Mouse (Mus musculus) embryonic facial prominence, embryonic 15.5 days (tissue): Measurements from ENCODE around the gene Tnr. TPM values are rescaled to one million over a fixed set of nuclear protein-coding genes. Genes with fewer than 3 reads are reported as not detected.

Experiments used
- ATAC-seq: fragments of 200-750 bp; cut with Nextera tagmentation; 2 replicates; pipeline ENCODE4 v1.8.0; 2017; ENCODE audit warnings: low read depth, moderate TSS enrichment; ENCODE audit not compliant: insufficient number of reproducible peaks, low FRiP score, low TSS enrichment
- H3K27ac ChIP-seq: fragments of 300-500 bp; sonication (generic); replicated peaks from 2 replicates; pipeline ENCODE4 v1.5.1; 2015; ENCODE audit warnings: mild to moderate bottlenecking, inconsistent platforms
- H3K27me3 ChIP-seq: fragments of 300-500 bp; sonication (generic); 2 replicates; pipeline ENCODE4 v1.6.1; 2015; ENCODE audit warnings: inconsistent platforms
- H3K36me3 ChIP-seq: fragments of 300-500 bp; sonication (generic); 2 replicates; pipeline ENCODE4 v1.6.1; 2015; ENCODE audit warnings: mild to moderate bottlenecking, inconsistent platforms
- H3K4me1 ChIP-seq: fragments of 300-500 bp; sonication (generic); 2 replicates; pipeline ENCODE4 v1.6.1; 2015; ENCODE audit warnings: inconsistent platforms
- H3K4me2 ChIP-seq: fragments of 300-500 bp; sonication (generic); replicated peaks from 2 replicates; pipeline ENCODE4 v1.6.1; 2015; ENCODE audit warnings: mild to moderate bottlenecking, inconsistent platforms
- H3K4me3 ChIP-seq: fragments of 300-500 bp; sonication (generic); replicated peaks from 2 replicates; pipeline ENCODE4 v1.5.1; 2015; ENCODE audit warnings: mild to moderate bottlenecking, inconsistent platforms
- H3K9ac ChIP-seq: fragments of 300-500 bp; sonication (generic); 2 replicates; pipeline ENCODE4 v1.6.1; 2015; ENCODE audit warnings: inconsistent platforms
- H3K9me3 ChIP-seq: fragments of 300-500 bp; sonication (generic); replicated peaks from 2 replicates; pipeline ENCODE4 v1.6.1; 2016; ENCODE audit warnings: inconsistent platforms
- WGBS: fragments of 180-500 bp; shearing (Covaris S2); methylation state at CpG from one replicate; pipeline ENCODE4 v1.1.7; 2015; 5-methylcytosine and 5-hydroxymethylcytosine counted together
- polyA plus RNA-seq: library from polyadenylated mRNA; unstranded; fragments of >200 nt; fragmentation: Nextera tagmentation; extraction: Ambion mirVana; gene quantifications from 2 replicates; pipeline ENCODE4 v1.2.1, GENCODE M21; 2015

The Tnr gene
- polyA plus RNA-seq, 1 experiment from 2014 or later, result 0.23 TPM

DNA sequence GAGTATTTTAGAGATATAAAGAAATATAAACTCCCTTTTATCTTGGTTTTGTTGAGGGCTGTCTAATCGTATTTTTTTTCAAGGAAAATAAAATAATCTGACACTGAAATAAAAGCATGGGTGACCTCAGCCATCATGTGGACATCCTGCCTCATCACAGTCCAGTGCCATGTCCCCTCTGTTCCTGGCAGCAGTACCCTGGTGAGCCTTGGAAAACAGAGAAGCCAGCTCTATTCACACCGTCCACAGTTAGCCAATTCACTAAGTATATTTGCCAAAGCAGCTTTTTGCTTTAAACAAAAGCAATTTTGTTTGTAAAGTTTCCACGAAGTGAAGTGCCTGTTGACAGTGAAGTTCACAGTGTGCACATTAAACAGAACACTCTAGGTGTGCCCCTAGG, 109.0 kb downstream of the Tnr start:
- Histone ChIP-seq H3K27ac (no peak overlapping the region), H3K27me3 (no peaks in the 10 kb centered on the region), H3K9me3 (no peaks in the 10 kb centered on the region), H3K9ac (no peak overlapping the region), H3K36me3 (no peaks in the 10 kb centered on the region), H3K4me2 (no peak overlapping the region), H3K4me3 (no peak overlapping the region), H3K4me1 (no peaks in the 10 kb centered on the region)
- no peak for ATAC-seq
- 70% methylated on average over 3 of the region's 3 CpGs for WGBS

DNA sequence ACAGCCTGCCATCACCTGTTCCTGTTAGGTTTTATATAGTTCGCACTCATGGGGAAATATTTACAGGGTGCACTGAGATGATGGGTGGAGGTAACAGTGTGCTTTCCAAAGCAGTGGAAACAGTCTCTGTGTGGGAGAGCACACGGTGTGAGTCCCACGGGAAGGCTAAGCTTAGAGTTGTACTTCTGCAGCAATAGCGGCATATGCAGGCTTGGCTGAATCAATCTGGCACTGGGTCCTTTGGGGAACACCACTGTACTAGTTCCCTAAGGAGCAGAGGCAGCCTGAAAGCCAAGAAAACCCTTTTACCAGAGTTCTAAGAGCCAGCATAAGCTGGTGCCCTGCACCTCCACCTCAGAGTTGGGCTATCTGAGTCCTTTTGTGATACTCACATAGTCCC, 115.8 kb downstream of the Tnr start:
- H3K27ac ChIP-seq, result no peak overlapping the region
- WGBS, result 89% methylated on average over 4 of the region's 4 CpGs
- H3K36me3 ChIP-seq, result no peaks in the 10 kb centered on the region
- H3K4me3 ChIP-seq, result no peak overlapping the region
- H3K4me2 ChIP-seq, result no peak overlapping the region
- no peaks in the 10 kb centered on the region for H3K4me1 ChIP-seq
- H3K9ac ChIP-seq, result no peak overlapping the region
- no peaks in the 10 kb centered on the region for H3K9me3 ChIP-seq
- ATAC-seq, result no peak
- H3K27me3 ChIP-seq, result no peaks in the 10 kb centered on the region

DNA sequence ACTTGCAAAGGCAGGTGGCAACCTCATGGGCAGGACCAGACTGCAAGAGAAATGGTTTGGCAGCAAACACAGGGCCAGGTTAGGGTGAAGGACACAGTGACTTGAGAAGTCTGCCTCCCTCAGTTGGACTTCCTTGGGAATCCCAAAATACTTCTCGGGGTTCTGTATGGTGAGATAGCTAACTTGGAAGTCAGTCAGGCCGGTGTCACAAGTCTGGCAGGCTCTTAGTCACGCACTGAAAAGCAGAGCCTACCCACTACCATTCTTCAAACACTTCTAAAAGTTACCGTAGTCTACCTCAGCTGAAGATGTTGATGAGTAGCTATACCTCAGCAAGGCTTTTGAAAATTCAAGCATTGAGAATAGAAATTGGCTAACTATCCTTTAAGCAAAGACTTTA, 122.2 kb downstream of the Tnr start:
- Histone ChIP-seq H3K4me3 (no peak overlapping the region), H3K36me3 (no peaks in the 10 kb centered on the region), H3K4me1 (no peaks in the 10 kb centered on the region), H3K27ac (no peak overlapping the region), H3K9ac (no peak overlapping the region), H3K9me3 (no peaks in the 10 kb centered on the region), H3K27me3 (no peaks in the 10 kb centered on the region), H3K4me2 (no peak overlapping the region)
- WGBS, result 85% methylated on average over 4 of the region's 4 CpGs
- no peak for ATAC-seq

DNA sequence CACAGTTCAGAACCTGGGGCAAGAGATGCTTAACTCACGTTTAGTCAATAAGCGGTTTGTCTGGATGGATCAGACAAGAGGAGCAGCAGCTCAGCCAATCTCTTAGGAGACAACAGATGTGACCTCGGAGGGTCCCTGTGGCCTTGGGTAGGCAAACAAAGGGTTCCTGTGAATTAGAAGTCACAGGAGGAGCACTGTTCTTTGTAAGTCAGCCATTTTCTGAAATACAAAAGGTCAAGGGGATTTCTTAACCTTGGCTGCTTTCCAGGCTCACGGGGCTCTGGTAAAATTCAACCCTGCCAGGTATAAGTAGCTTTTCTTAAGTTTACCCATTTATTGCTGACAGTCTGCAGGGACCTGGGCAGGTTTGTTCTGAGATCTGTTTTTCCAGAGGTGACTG, 126.9 kb downstream of the Tnr start:
- H3K9ac ChIP-seq, result no peak overlapping the region
- H3K4me3 ChIP-seq, result no peak overlapping the region
- H3K4me1 ChIP-seq, result no peaks in the 10 kb centered on the region
- no peaks in the 10 kb centered on the region for H3K36me3 ChIP-seq
- H3K4me2 ChIP-seq, result no peak overlapping the region
- H3K27ac ChIP-seq, result no peak overlapping the region
- ATAC-seq, result no peak
- H3K27me3 ChIP-seq, result no peaks in the 10 kb centered on the region
- H3K9me3 ChIP-seq, result no peaks in the 10 kb centered on the region
- WGBS, result 17% methylated on average over 4 of the region's 4 CpGs

DNA sequence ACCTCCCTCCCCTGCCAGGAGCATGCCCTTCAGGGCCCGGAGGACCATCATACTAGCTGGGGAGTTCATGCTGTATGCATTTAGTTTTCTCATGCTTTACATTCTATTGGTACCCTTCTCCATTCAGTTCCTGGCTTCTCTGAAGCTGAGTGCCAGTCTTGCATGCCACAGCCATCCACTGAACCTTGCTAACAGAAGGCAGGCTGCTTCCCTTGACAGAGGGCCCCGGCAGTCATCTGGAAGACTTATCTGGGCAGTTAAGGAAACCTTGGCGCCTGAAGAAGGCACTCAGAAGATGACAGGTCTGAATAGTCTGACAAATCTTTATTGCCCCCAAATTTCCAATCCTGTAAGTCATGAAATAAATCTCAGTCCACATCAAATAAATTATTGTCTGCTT, 131.7 kb downstream of the Tnr start:
- Histone ChIP-seq H3K9me3 (no peaks in the 10 kb centered on the region), H3K36me3 (no peaks in the 10 kb centered on the region), H3K4me1 (peaks cover 8% of the 10 kb centered on the region), H3K27me3 (no peaks in the 10 kb centered on the region), H3K4me3 (no peak overlapping the region), H3K27ac (no peak overlapping the region), H3K9ac (no peak overlapping the region), H3K4me2 (no peak overlapping the region)
- 79% methylated on average over 3 of the region's 3 CpGs for WGBS
- no peak for ATAC-seq

DNA sequence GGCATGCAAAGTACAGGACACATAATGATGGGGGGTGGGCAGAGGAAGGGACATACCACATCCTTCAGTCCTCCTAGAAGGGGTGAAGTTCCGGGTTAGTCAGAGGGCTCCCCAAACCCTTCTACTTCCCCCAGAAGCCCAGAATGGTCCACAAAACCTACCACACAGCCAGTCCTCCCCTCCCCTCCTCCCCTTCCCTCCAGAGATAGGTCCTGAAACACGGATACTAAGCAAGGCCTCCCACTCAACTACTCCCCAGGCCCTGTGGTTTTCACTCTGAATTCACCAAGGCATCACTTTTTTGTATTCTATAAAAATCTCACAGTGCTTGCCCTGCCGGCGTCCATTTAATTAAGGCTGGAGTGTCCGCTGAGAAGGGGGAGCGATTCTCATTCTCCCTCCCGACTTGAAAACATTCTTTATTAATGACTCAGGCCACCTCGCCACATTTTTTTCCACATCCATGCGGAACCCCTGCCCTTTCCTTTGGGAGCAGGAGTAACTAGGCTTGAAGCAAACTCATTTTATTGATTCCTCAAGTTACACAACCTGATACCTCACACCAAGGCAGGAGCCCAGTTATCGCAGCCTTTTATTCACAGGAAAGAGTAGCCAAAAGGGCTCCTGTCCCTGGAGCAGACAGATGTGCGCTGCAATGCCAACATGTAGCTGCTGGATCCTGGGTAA, 134.4 kb downstream of the Tnr start:
- Histone ChIP-seq H3K4me1 (peaks cover 8% of the 10 kb centered on the region), H3K9me3 (no peaks in the 10 kb centered on the region), H3K27ac (no peak overlapping the region), H3K9ac (no peak overlapping the region), H3K4me3 (no peak overlapping the region), H3K36me3 (no peaks in the 10 kb centered on the region), H3K4me2 (no peak overlapping the region; the same call in 1 of the 2 replicates), H3K27me3 (no peaks in the 10 kb centered on the region)
- WGBS, result 17% methylated on average over 11 of the region's 11 CpGs
- no peak for ATAC-seq

DNA sequence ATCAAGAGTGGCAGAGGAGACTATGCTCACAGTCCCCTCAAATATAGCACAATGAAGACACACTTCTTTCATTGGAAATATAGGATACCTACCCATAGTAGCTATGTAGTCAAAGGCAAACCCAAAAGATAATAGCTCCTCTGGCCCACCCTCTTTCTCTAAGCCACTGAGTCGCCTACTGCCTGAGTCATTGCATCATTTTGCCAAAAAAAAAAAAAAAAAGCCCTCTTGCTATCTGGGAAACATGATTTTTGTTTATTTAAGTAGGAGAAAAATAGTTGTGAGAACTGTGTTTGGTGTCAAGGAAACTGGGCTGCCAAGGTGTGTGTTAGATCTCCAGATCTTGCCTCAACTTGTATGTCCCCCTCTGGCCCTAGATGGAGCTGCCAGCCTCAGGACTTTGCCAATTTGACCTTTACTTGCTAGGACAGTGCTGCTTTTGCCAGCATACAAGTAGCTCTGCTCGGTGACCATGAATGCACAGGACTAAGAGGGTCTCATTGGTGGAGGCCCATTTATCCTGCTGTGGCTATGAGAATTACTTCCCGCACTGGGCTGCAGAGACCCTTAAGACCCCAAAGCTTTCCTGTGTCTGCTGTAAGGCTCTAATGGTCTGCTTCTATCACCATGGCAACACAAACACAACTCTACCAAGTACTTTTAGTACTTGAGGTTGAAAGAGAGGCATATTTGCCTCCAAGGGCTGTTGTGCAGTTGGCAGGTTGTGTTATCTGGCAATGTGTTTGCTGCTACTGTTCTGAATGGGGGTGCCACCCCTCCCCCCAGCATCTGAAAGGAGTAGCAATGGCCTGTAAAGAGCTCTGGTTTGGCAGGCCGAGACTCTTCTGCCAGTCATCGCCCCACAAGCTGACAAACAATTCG, 137.3 kb downstream of the Tnr start:
- Histone ChIP-seq H3K4me3 (no peak overlapping the region), H3K9ac (no peak overlapping the region), H3K4me2 (no peak overlapping the region), H3K27me3 (no peaks in the 10 kb centered on the region), H3K9me3 (no peaks in the 10 kb centered on the region), H3K4me1 (peaks cover 8% of the 10 kb centered on the region), H3K36me3 (no peaks in the 10 kb centered on the region), H3K27ac (no peak overlapping the region)
- 68% methylated on average over 6 of the region's 6 CpGs for WGBS
- ATAC-seq, result no peak

DNA sequence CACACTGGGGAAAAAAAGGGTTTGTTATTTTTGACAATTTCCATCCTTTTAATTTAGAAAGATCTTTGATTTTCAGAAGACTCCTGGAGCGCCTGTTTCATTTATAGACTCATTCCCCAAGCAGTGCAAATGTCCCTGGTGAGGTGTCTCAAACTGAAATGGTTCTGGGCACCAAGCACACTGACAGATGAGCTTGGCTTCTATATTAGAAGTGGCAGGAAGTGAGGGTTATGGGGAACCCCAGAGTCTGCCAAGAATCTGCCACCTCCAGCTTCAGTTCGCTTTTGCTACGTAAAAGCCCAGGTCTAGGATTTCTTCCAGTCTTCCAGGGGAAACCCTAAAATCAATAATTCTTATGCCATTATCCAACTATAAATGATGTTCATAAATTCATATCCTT, 140.9 kb downstream of the Tnr start:
- H3K4me1 ChIP-seq, result no peaks in the 10 kb centered on the region
- H3K27ac ChIP-seq, result no peak overlapping the region
- WGBS, result 74% methylated on average over 3 of the region's 3 CpGs
- no peak overlapping the region for H3K4me3 ChIP-seq
- no peak overlapping the region for H3K4me2 ChIP-seq
- H3K9me3 ChIP-seq, result no peaks in the 10 kb centered on the region
- H3K27me3 ChIP-seq, result no peaks in the 10 kb centered on the region
- H3K36me3 ChIP-seq, result no peaks in the 10 kb centered on the region
- H3K9ac ChIP-seq, result no peak overlapping the region
- ATAC-seq, result no peak

DNA sequence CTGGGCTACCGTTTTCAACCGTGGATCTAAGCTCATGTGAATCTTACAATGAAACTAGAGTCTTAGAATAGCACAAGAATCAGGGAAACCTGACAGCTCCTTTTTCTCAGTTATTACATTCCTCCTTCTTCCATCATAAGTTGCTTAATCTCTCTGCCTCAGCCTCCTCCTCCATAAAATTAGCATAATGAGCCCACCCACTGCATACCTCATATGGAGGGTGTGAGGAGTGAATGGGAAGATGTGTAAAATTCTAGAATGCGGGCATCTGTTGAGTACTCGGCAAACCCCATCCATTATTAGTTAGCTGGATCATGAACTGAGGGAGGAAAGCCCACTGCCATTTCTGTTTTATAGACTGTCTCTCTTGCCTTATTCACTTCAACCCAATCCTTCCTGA, 141.4 kb downstream of the Tnr start:
- no peaks in the 10 kb centered on the region for H3K9me3 ChIP-seq
- 0 out of 2 replicates have a peak, but pooled peaks cover under 1% of the 10 kb centered on the region for H3K4me1 ChIP-seq
- H3K4me3 ChIP-seq, result no peak overlapping the region
- no peaks in the 10 kb centered on the region for H3K27me3 ChIP-seq
- 78% methylated on average over 4 of the region's 4 CpGs for WGBS
- no peak overlapping the region for H3K27ac ChIP-seq
- no peak for ATAC-seq
- H3K9ac ChIP-seq, result no peak overlapping the region
- no peaks in the 10 kb centered on the region for H3K36me3 ChIP-seq
- H3K4me2 ChIP-seq, result no peak overlapping the region

DNA sequence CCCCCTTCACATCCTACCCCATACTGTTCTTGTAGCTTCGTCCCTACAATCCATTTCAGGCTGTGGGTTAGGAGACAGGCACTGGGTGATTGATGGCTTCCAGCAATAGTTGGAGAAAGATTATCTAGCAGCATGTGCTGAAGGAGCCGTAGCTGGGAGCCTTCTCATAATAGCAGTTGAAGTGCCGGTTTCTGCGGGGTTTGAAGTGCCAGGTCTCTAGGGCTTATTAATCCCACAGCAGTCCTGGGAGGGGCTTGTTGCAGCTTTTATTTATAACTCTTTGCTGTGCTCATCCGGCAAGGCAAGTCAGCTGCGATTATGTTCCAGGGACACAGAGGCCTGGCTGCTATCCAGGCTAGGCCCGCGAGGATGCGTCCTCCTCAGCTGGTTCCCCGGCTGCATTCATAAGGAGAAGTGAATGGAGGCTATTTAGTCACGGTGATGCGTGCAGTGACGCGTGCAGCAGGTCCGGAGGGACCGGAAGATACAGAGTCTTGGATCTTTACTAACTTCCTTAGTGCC, 147.1 kb downstream of the Tnr start:
- peak; percentile 39; the same call in 1 of the 2 replicates for ATAC-seq
- H3K36me3 ChIP-seq, result no peaks in the 10 kb centered on the region
- 14% methylated on average over 16 of the region's 16 CpGs for WGBS
- no peaks in the 10 kb centered on the region for H3K27me3 ChIP-seq
- peak overlapping the region; percentile 40 for H3K4me2 ChIP-seq
- no peak overlapping the region for H3K9ac ChIP-seq
- H3K4me3 ChIP-seq, result 0 out of 2 replicates have a peak overlapping the region, but pooled peaks have one; percentile 2
- H3K4me1 ChIP-seq, result peaks cover 10% of the 10 kb centered on the region
- no peaks in the 10 kb centered on the region for H3K9me3 ChIP-seq
- peak overlapping the region; percentile 6; the same call in 1 of the 2 replicates for H3K27ac ChIP-seq

DNA sequence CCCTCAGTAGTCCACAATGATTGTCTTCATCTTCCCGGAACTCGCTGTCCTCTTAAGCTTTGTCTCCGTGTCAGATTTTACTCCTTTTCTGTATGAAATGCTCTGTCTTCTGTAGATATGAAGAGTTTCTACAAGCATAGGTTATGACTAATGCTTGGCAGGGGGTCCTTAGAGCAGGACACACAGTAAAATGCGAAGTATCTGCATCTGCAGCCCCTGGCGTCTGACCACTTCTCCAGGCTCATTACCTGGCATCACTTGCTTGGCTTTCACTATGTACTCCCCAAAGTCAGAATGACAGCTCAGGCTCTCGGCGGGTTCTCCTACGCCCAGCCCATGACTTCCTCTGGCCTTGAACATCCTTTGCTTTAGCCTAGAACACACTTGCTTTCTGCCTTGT, 147.6 kb downstream of the Tnr start:
- Histone ChIP-seq H3K9ac (no peak overlapping the region), H3K4me1 (peaks cover 10% of the 10 kb centered on the region), H3K9me3 (no peaks in the 10 kb centered on the region), H3K4me3 (no peak overlapping the region), H3K4me2 (peak overlapping the region; percentile 40; the same call in 1 of the 2 replicates), H3K27me3 (no peaks in the 10 kb centered on the region), H3K36me3 (no peaks in the 10 kb centered on the region), H3K27ac (0 out of 2 replicates have a peak overlapping the region, but pooled peaks have one; percentile 6)
- ATAC-seq, result 0 out of 2 replicates have a peak, but pooled peaks have one; percentile 15
- WGBS, result 66% methylated on average over 8 of the region's 8 CpGs
